Comparison of ENCODE assay signal across 15 mouse cellular contexts in the genomic region with DNA sequence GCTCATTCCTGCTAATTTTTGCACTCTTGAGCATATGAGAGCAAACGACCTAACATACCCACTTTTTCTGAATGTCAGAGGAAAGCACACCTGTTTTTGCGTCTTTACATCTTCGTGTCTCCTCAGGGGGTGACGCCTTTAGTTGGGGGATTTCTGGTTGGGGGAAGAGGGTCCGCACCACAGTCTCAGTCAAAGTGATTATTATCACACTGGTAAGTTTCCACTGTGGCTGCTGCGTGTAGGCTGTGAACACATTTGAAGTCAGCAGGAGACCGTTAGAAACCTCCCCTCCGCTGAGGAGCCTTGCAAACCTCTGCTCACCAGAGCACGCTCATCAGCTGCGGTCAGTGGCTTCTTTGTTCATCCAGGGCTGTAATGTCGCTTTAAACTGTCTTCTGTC. TPM values are rescaled to one million over a fixed set of nuclear protein-coding genes. Genes with fewer than 3 reads are reported as not detected.
DNase-seq lines count a peak whose midpoint lies in the region; ATAC-seq and TF ChIP-seq lines count a peak whose summit lies in the region.
"Had no signal": no experiment of that assay in that cellular context is flagged by ENCODE, and none has a peak within 500 bp of the region (broad histone marks: within the 10 kb centered on the region; RNA-seq: fewer than 3 reads in every experiment).

No protein-coding gene starts in this region.

- H3K4me3 ChIP-seq in cerebellum, adult 2 months (replicated peaks; ENCODE audit: insufficient read depth, low read depth, low read length) = no peak overlapping the region
- H3K4me3 ChIP-seq: embryonic facial prominence, embryonic 12.5 days; liver, embryonic 13.5 days; megakaryocyte, embryonic 14.5 days had no signal

- WGBS in cerebellum, adult 2 months = 8% methylated on average over 11 of the region's 11 CpGs

- peak; percentile 71 for ATAC-seq in megakaryocyte, adult 5-6 weeks (ENCODE audit: poor library complexity, severe bottlenecking)

- no peak overlapping the region for H3K27ac ChIP-seq in cerebellum, adult 2 months (ENCODE audit: insufficient read depth, low read length)
- H3K27ac ChIP-seq: embryonic facial prominence, embryonic 12.5 days; kidney, postnatal 0 days; liver, embryonic 13.5 days had no signal

- peak; percentile 14 to 16 for DNase-seq in cerebellum, postnatal 10 days
- DNase-seq in cerebellum, postnatal 4 days (ENCODE audit: low spot score in 2 of 2) = no peak
- DNase-seq in left cerebral cortex, postnatal 4 days = peak; percentile 8
- DNase-seq in left cerebral cortex, postnatal 14 days (ENCODE audit: low spot score in 2 of 2) = no peak
- peak; percentile 47 to 70 for DNase-seq in thymus, postnatal 10 days (ENCODE audit: low spot score in 2 of 2)
- DNase-seq in liver = no peak
- DNase-seq in cerebellum, adult 2 months = no peak
- DNase-seq: heart, adult 18-20 months; heart, postnatal 4 days; liver, embryonic 13.5 days had no signal

- TF ChIP-seq POLR2A in cerebellum, adult 2 months (IDR thresholded peaks at IDR 0.05; ENCODE audit: borderline replicate concordance, insufficient read depth, low read length) = no peak

- intact Hi-C loops in left cerebral cortex, postnatal 4 days (cut with DNase I) = loop anchor here (10.0 kb wide), 1 partner anchor 444 kb away; no protein-coding TSS in a partner anchor
- intact Hi-C loops in left cerebral cortex, postnatal 14 days (cut with DNase I) = loop anchor here (10.0 kb wide), 1 partner anchor 434 kb away; no protein-coding TSS in a partner anchor

- no peaks in the 10 kb centered on the region for H3K4me1 ChIP-seq in cerebellum, adult 2 months (ENCODE audit: control insufficient read depth, insufficient read depth, low read length)
- H3K4me1 ChIP-seq: embryonic facial prominence, embryonic 12.5 days; liver, embryonic 13.5 days; megakaryocyte, embryonic 14.5 days had no signal

- no peaks in the 10 kb centered on the region for H3K27me3 ChIP-seq in cerebellum, adult 2 months (ENCODE audit: control insufficient read depth, insufficient read depth, low read length)
- H3K27me3 ChIP-seq: embryonic facial prominence, embryonic 12.5 days; liver, embryonic 13.5 days; megakaryocyte, embryonic 14.5 days had no signal

- no peak for TF ChIP-seq CTCF in cerebellum, adult 2 months (IDR thresholded peaks at IDR 0.05; ENCODE audit: borderline replicate concordance, insufficient read depth, low read depth, low read length)

RNA-seq across cellular contexts. Expression of a gene that starts 58.1 kb away (rescaled TPM):
- 1 to 10 TPM; 1.1 to 1.4 TPM for total RNA-seq in left cerebral cortex, postnatal 4 days (2021)
- total RNA-seq in left cerebral cortex, postnatal 14 days (2021) = under 1 TPM; 0.63 to 0.92 TPM
- not detected in 2 replicates for total RNA-seq in megakaryocyte, adult 5-6 weeks (2015)
- not detected in 2 replicates for total RNA-seq in megakaryocyte, adult 5-6 weeks (2017)
- 0.61 and 1.7 TPM in 2 replicates for polyA plus RNA-seq in cerebellum, adult 2 months (2012; rRNA removed)
- total RNA-seq: MEL had no signal
- polyA plus RNA-seq: liver, embryonic 13.5 days had no signal

Comparison
In these comparisons a context has a peak if more than half of its experiments do, and no peak if none do; other contexts are left out.
1. DNase-seq: peak in cerebellum, postnatal 10 days (2 of 2), left cerebral cortex, postnatal 4 days (single experiment) and thymus, postnatal 10 days (2 of 2); none in cerebellum, postnatal 4 days (0 of 2), left cerebral cortex, postnatal 14 days (0 of 2), liver (single experiment) and cerebellum, adult 2 months (0 of 2).